Mouse (Mus musculus) kidney, postnatal 0 days (tissue): Measurements from ENCODE around the gene Tdrd1. TPM values are rescaled to one million over a fixed set of nuclear protein-coding genes. Genes with fewer than 3 reads are reported as not detected.

Experiments
- ATAC-seq: fragments of 200-750 bp; cut with Nextera tagmentation; replicated peaks from 2 replicates; pipeline ENCODE4 v1.8.0; 2017; ENCODE audit warnings: low read depth, moderate number of reproducible peaks, moderate TSS enrichment, moderate library complexity; ENCODE audit not compliant: low FRiP score
- DNase-seq: peaks from one replicate; pipeline ENCODE4 v3.0.0-alpha.2; 2016; ENCODE audit warnings: low spot score
- H3K27ac ChIP-seq: fragments of 300-500 bp; sonication (generic); 2 replicates; pipeline ENCODE4 v1.5.1; 2014; ENCODE audit warnings: mild to moderate bottlenecking
- H3K27me3 ChIP-seq: fragments of 300-500 bp; sonication (generic); 2 replicates; pipeline ENCODE4 v1.6.1; 2014; ENCODE audit warnings: low read length, mixed read lengths; ENCODE audit not compliant: insufficient read depth
- H3K36me3 ChIP-seq: fragments of 300-500 bp; sonication (generic); 2 replicates; pipeline ENCODE4 v1.6.1; 2014; ENCODE audit warnings: low read length, mixed read lengths; ENCODE audit not compliant: insufficient read depth
- H3K4me1 ChIP-seq: fragments of 300-500 bp; sonication (generic); replicated peaks from 2 replicates; pipeline ENCODE4 v1.6.1; 2014; ENCODE audit warnings: antibody characterized with exemption, low read length, mixed read lengths; ENCODE audit not compliant: insufficient read depth
- H3K4me2 ChIP-seq: fragments of 300-500 bp; sonication (generic); 2 replicates; pipeline ENCODE4 v1.6.1; 2014; ENCODE audit warnings: mild to moderate bottlenecking, low read length, moderate library complexity, mixed read lengths
- H3K4me3 ChIP-seq: fragments of 300-500 bp; sonication (generic); replicated peaks from 2 replicates; pipeline ENCODE4 v1.5.1; 2014; ENCODE audit warnings: low read depth, low read length
- H3K9ac ChIP-seq: fragments of 300-500 bp; sonication (generic); 2 replicates; pipeline ENCODE4 v1.6.1; 2014; ENCODE audit warnings: low read depth, low read length
- H3K9me3 ChIP-seq: fragments of 300-500 bp; sonication (generic); replicated peaks from 2 replicates; pipeline ENCODE4 v1.6.1; 2016; ENCODE audit warnings: low read length, inconsistent platforms, mixed read lengths
- CTCF ChIP-seq: IDR thresholded peaks from 2 replicates; pipeline ENCODE4 v1.5.1; 2016; ENCODE audit warnings: antibody characterized with exemption, low read depth, mild to moderate bottlenecking, moderate library complexity
- WGBS: fragments of 180-500 bp; shearing (Covaris S2); extraction: QIAGEN DNeasy Blood & Tissue Kit; methylation state at CpG from one replicate; pipeline ENCODE4 v1.1.7; 2014; 5-methylcytosine and 5-hydroxymethylcytosine counted together
- polyA plus RNA-seq: library from polyadenylated mRNA; unstranded; fragments of >200 nt; fragmentation: Nextera tagmentation; extraction: Ambion mirVana; gene quantifications from 2 replicates; pipeline ENCODE4 v1.2.1, GENCODE M21; 2015

Tdrd1 gene
- polyA plus RNA-seq, 1 experiment from 2014 or later, result 0.58 TPM

GRCm38 (mm10) chr19:56808771-56809170, 17.2 kb upstream of the Tdrd1 start:
- H3K27ac ChIP-seq, result no peak overlapping the region
- H3K4me2 ChIP-seq, result no peak overlapping the region
- H3K27me3 ChIP-seq, result no peaks in the 10 kb centered on the region
- H3K4me3 ChIP-seq, result no peak overlapping the region
- ATAC-seq (no peak), DNase-seq (peak; percentile 47)
- peak; percentile 68 for TF ChIP-seq CTCF
- no peaks in the 10 kb centered on the region for H3K4me1 ChIP-seq
- 64% methylated on average over 5 of the region's 5 CpGs for whole genome bisulfite sequencing
- peaks cover 27% of the 10 kb centered on the region for H3K36me3 ChIP-seq
- H3K9me3 ChIP-seq, result no peaks in the 10 kb centered on the region
- H3K9ac ChIP-seq, result no peak overlapping the region

GRCm38 (mm10) chr19:56810641-56811146, 15.3 kb upstream of the Tdrd1 start:
- ATAC-seq, result no peak
- no peak for TF ChIP-seq CTCF
- H3K4me3 ChIP-seq, result no peak overlapping the region
- no peaks in the 10 kb centered on the region for H3K27me3 ChIP-seq
- no peak overlapping the region for H3K4me2 ChIP-seq
- H3K9me3 ChIP-seq, result no peaks in the 10 kb centered on the region
- no peak for DNase-seq
- no peak overlapping the region for H3K27ac ChIP-seq
- peaks cover 22% of the 10 kb centered on the region for H3K36me3 ChIP-seq
- H3K4me1 ChIP-seq, result no peaks in the 10 kb centered on the region
- H3K9ac ChIP-seq, result no peak overlapping the region

- Histone ChIP-seq H3K9me3 (no peaks in the 10 kb centered on the region), H3K4me1 (no peaks in the 10 kb centered on the region), H3K27me3 (no peaks in the 10 kb centered on the region), H3K4me2 (no peak overlapping the region), H3K27ac (no peak overlapping the region), H3K36me3 (peaks cover 22% of the 10 kb centered on the region), H3K4me3 (no peak overlapping the region), H3K9ac (no peak overlapping the region)
- ATAC-seq, result no peak
- WGBS, result 38% methylated on average over 9 of the region's 9 CpGs
- DNase-seq, result peak; percentile 83
- peak; percentile 85 for TF ChIP-seq CTCF
Observed at GRCm38 (mm10) chr19:56811590-56811989, 14.4 kb upstream of the Tdrd1 start.

- peaks cover 8% of the 10 kb centered on the region for H3K36me3 ChIP-seq
- H3K4me2 ChIP-seq, result no peak overlapping the region
- TF ChIP-seq CTCF, result no peak
- no peak overlapping the region for H3K4me3 ChIP-seq
- ATAC-seq (no peak), DNase-seq (no peak)
- no peaks in the 10 kb centered on the region for H3K27me3 ChIP-seq
- no peaks in the 10 kb centered on the region for H3K9me3 ChIP-seq
- H3K9ac ChIP-seq, result no peak overlapping the region
- WGBS, result 84% methylated on average over 4 of the region's 4 CpGs
- H3K27ac ChIP-seq, result no peak overlapping the region
- peaks cover 15% of the 10 kb centered on the region for H3K4me1 ChIP-seq
Observed at GRCm38 (mm10) chr19:56813360-56813759, 12.6 kb upstream of the Tdrd1 start.

- Histone ChIP-seq H3K27ac (peak overlapping the region; percentile 54; the same call in 1 of the 2 replicates), H3K27me3 (no peaks in the 10 kb centered on the region), H3K4me3 (no peak overlapping the region), H3K9me3 (no peaks in the 10 kb centered on the region), H3K36me3 (no peaks in the 10 kb centered on the region), H3K4me2 (peak overlapping the region; percentile 23), H3K4me1 (peaks cover 21% of the 10 kb centered on the region), H3K9ac (no peak overlapping the region)
- DNase-seq (peak; percentile 79), ATAC-seq (no peak)
- WGBS, result 29% methylated on average over 14 of the region's 14 CpGs
- no peak for TF ChIP-seq CTCF
Observed at GRCm38 (mm10) chr19:56817851-56818526, 8.0 kb upstream of the Tdrd1 start.

GRCm38 (mm10) chr19:56821040-56821797, 4.8 kb upstream of the Tdrd1 start:
- Histone ChIP-seq H3K36me3 (no peaks in the 10 kb centered on the region), H3K27me3 (no peaks in the 10 kb centered on the region), H3K9ac (peak overlapping the region; percentile 86), H3K9me3 (no peaks in the 10 kb centered on the region), H3K27ac (peak overlapping the region; percentile 78), H3K4me1 (peaks cover 21% of the 10 kb centered on the region), H3K4me3 (peak overlapping the region; percentile 82), H3K4me2 (peak overlapping the region; percentile 74)
- ATAC-seq (no peak), DNase-seq (peak; percentile 21)
- TF ChIP-seq CTCF, result no peak
- 5% methylated on average over 22 of the region's 22 CpGs for WGBS
